Mouse (Mus musculus) left cerebral cortex, adult 18-20 months (tissue): ENCODE data around the gene Spon1. TPM values are rescaled to one million over a fixed set of nuclear protein-coding genes. Genes with fewer than 3 reads are reported as not detected.

Experiments
- DNase-seq, 2 experiments: peaks; one replicate each; pipeline ENCODE4 v3.0.0; 2021 to 2022; ENCODE audit warnings: low spot score in 2 of 2, mixed read lengths in 1 of 2
- total RNA-seq, 2 experiments: library from RNA; stranded (reverse); gene quantifications; 2 replicates each; pipeline ENCODE4 v1.2.3; 2021

Spon1 gene
- total RNA-seq, 2 experiments from 2014 or later: 32.7 to 40.2 TPM

- peak in 1 of 2 experiments; percentile 3 for DNase-seq
Observed at GRCm38 (mm10) chr7:113901941-113902515, 136.2 kb downstream of the Spon1 start.

GRCm38 (mm10) chr7:113903127-113903827 is 137.5 kb downstream of the Spon1 start:
- no peak for DNase-seq

GRCm38 (mm10) chr7:113903939-113904338 is 138.1 kb downstream of the Spon1 start:
- DNase-seq: no peak

- no peak for DNase-seq
Observed at GRCm38 (mm10) chr7:113904348-113904895, 138.6 kb downstream of the Spon1 start.

GRCm38 (mm10) chr7:113909161-113909825 is 143.5 kb downstream of the Spon1 start:
- peak in 1 of 2 experiments; percentile 20 for DNase-seq

GRCm38 (mm10) chr7:113910856-113911255 is 145.1 kb downstream of the Spon1 start:
- DNase-seq: no peak

- DNase-seq: no peak
Observed at GRCm38 (mm10) chr7:113915936-113916335, 150.1 kb downstream of the Spon1 start.

GRCm38 (mm10) chr7:113918916-113919315 is 153.1 kb downstream of the Spon1 start:
- peak in 1 of 2 experiments; percentile 5 for DNase-seq

GRCm38 (mm10) chr7:113919505-113919904 is 153.7 kb downstream of the Spon1 start:
- no peak for DNase-seq

- peak in 1 of 2 experiments; percentile 13 for DNase-seq
Observed at GRCm38 (mm10) chr7:113920056-113920455, 154.3 kb downstream of the Spon1 start.

GRCm38 (mm10) chr7:113924561-113924960 is 158.8 kb downstream of the Spon1 start:
- no peak for DNase-seq

GRCm38 (mm10) chr7:113950888-113951287 is 185.1 kb downstream of the Spon1 start:
- DNase-seq: no peak

GRCm38 (mm10) chr7:113955431-113955830 is 189.6 kb downstream of the Spon1 start:
- DNase-seq: no peak

- DNase-seq: no peak
Observed at GRCm38 (mm10) chr7:113960841-113961499, 195.2 kb downstream of the Spon1 start.

GRCm38 (mm10) chr7:113961500-113961895 is 195.7 kb downstream of the Spon1 start:
- peak; percentile 9 to 23 for DNase-seq

- no peak for DNase-seq
Observed at GRCm38 (mm10) chr7:113962078-113962477, 196.3 kb downstream of the Spon1 start.

- no peak for DNase-seq
Observed at GRCm38 (mm10) chr7:113963766-113964165, 198.0 kb downstream of the Spon1 start.

GRCm38 (mm10) chr7:113965625-113966024 is 199.8 kb downstream of the Spon1 start:
- no peak for DNase-seq

- no peak for DNase-seq
Observed at GRCm38 (mm10) chr7:113969182-113969581, 203.4 kb downstream of the Spon1 start.

GRCm38 (mm10) chr7:113972536-113972935 is 206.7 kb downstream of the Spon1 start:
- no peak for DNase-seq

- DNase-seq: no peak
Observed at GRCm38 (mm10) chr7:113986406-113987134, 220.8 kb downstream of the Spon1 start.
